Mouse (Mus musculus): ENCODE measurements around the gene Iqcn. TPM values are rescaled to one million over a fixed set of nuclear protein-coding genes. Genes with fewer than 3 reads are reported as not detected.

Iqcn gene
- polyA plus RNA-seq, 1 experiment from 2014 or later = 0.07 TPM

DNA sequence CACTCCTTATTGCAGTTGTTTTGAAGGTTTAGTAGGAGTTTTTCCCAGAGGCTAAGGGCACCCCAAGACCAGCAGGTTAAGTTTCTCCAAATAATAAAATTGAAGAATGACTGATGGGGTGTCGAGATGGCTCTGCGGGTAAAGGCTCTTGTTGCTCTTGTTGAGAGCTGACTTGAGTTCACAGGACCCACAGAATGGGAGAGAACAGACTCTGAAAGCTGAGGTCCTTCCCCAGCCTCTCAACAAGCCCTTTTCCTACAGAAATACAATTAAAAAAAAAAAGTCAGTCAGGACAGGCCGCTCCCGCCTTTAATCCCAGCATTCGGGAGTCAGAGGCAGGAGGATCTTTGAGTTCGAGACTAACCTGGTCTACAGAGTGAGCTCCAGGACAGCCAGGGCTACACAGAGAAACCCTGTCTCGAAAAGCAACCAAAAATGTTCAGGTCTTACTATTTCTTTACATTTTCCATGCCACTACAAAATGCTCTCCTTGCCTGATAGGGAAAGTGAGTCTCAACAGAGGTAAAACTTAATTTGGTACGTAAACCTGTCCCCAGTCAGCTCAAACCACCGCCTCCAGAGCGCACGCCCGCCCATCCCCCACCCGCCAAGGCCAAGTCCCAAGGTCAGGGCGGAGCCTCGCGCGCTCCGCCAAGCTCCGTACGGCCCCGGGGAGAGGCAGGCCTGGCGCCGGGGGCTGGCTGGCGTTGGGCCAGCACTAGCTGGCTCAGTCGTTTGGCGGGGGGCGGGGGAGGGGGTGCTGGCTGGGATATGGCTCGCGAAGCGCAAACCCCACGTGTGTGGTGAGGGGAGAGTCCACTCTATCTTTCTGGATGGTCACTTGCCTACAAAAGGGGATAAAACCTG lies 7.0 kb upstream of the Iqcn start:
- Histone ChIP-seq H3K4me2 (peak overlapping the region; percentile 64), H3K4me3 (peak overlapping the region; percentile 26), H3K9me3 (no peaks in the 10 kb centered on the region), H3K36me3 (0 out of 2 replicates have a peak, but pooled peaks cover 3% of the 10 kb centered on the region), H3K27me3 (no peaks in the 10 kb centered on the region), H3K9ac (peak overlapping the region; percentile 59), H3K27ac (peak overlapping the region; percentile 99), H3K4me1 (peaks cover 55% of the 10 kb centered on the region)
- 4% methylated on average over 31 of the region's 31 CpGs for WGBS
- ATAC-seq (ENCODE audit: insufficient number of reproducible peaks, insufficient read depth, low FRiP score, low TSS enrichment, low read depth) = no peak

DNA sequence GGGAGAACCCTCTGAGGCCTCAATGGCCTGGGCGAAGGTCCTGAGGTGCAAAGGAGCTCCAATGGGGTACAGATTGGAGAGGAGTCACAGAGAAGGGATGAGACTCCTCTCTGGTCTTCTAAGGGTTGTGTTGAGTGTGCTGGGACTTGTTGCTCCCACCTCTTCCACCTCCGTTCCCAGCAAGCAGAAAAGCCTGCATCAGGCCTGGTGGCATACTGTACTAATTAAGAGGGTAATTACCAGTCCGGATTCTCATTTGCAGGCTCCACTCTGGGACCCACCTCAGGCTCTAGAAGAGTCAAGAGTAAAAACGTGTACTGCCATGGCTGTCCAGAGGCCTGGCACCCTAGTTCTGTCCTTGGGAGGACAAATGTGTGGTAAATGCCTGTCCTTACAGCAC lies 6.3 kb upstream of the Iqcn start:
- no peak for ATAC-seq (ENCODE audit: insufficient number of reproducible peaks, insufficient read depth, low FRiP score, low TSS enrichment, low read depth)
- peak overlapping the region; percentile 99 for H3K27ac ChIP-seq
- no peaks in the 10 kb centered on the region for H3K9me3 ChIP-seq
- no peaks in the 10 kb centered on the region for H3K27me3 ChIP-seq
- H3K9ac ChIP-seq = peak overlapping the region; percentile 59
- H3K36me3 ChIP-seq = 0 out of 2 replicates have a peak, but pooled peaks cover 6% of the 10 kb centered on the region
- WGBS = 26% methylated on average over 4 of the region's 4 CpGs
- H3K4me2 ChIP-seq = peak overlapping the region; percentile 64
- H3K4me1 ChIP-seq = peaks cover 56% of the 10 kb centered on the region
- H3K4me3 ChIP-seq = peak overlapping the region; percentile 26; the same call in 1 of the 2 replicates

DNA sequence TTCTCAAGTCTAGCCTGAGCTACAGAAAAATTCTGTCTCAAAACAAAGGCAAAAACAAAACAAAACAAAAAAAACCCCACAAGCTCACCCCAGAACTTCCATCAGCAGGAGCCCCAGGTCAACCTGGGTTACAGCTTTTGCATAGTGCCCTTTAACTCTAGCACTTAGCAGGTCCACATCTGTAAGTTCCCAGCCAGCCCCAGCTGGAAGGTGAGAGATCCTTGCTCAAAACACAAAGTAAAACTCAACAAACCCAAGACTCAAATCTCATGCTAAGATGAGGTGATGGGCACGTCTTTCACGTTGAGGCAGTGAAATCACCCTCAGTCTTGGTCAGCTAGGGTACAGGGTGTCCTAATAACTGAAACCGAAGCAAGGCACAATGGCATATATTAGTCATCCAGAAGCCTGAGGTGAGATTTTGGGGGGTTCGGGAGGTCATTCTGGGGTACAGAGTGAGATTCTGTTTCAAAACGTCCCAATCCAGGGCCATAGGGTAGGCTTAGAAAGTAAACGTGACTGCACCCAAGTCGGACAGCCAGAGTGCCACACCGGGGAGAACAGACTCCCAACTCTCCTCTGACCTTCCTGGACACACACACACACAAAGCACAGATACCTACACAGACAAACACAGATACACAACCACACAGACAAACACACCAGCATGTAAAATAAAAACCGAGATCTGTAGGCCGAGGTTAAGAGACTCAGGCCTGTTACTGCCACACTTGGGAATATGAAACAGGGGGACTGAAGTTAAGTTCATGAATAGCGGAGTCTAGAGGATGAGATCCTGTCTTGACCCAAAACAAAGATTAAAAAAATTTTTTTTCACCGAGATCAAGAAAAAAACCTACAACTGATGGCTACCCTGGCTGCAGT lies 5.6 kb upstream of the Iqcn start:
- H3K9ac ChIP-seq = peak overlapping the region; percentile 98; the same call in 1 of the 2 replicates
- peaks cover 8% of the 10 kb centered on the region; the same call in 1 of the 2 replicates for H3K36me3 ChIP-seq
- H3K27me3 ChIP-seq = no peaks in the 10 kb centered on the region
- H3K4me1 ChIP-seq = peaks cover 58% of the 10 kb centered on the region
- H3K27ac ChIP-seq = peak overlapping the region; percentile 99
- WGBS = 66% methylated on average over 12 of the region's 12 CpGs
- no peak for ATAC-seq (ENCODE audit: insufficient number of reproducible peaks, insufficient read depth, low FRiP score, low TSS enrichment, low read depth)
- H3K4me2 ChIP-seq = peak overlapping the region; percentile 64
- H3K4me3 ChIP-seq = peak overlapping the region; percentile 74
- no peaks in the 10 kb centered on the region for H3K9me3 ChIP-seq

DNA sequence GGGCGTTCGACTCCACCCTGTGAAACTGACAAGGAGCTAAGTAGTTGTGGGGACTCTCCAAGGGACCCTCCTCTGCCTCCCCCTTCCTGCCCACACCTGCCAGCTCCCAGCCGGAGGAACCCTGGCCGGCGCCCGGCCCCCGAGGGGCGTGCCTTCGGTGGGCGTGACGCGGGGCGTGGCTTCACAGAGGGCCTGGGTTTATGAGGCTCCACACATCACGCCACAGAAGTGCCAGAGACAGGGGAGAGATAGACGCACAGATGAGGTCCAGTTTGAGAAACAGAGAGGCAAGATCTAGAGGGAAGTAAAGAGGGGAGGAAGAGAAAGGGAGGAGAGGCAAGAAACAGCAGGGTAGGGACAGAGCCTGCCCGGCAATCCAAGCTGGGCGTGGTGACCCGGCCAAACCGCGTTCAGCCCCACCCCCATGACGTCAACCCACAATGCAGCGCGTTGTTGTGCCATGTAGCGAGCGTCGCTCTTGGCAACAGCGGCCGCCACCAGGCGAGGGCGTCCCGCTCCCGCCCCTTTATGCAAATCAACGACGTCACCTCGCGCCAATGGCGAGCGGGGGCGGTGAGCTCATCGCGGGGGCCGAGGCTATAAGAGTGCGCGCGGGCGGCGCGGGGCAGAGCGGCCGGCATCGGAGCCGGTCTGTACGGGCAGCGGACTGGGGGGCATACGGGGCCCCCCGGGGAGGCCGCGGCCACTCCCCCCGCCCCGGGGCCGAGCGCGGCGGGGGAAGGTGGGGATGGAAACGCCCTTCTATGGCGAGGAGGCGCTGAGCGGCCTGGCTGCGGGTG lies 4.7 kb upstream of the Iqcn start, which contains the start of gene Jund:
Jund (plus strand) TSS at position 640 of the 800 bp plus-strand sequence.
- H3K4me2 ChIP-seq = peak within 1 kb of the TSS; percentile 60
- no peaks in the 10 kb centered on the region for H3K27me3 ChIP-seq
- ATAC-seq (ENCODE audit: insufficient number of reproducible peaks, insufficient read depth, low FRiP score, low TSS enrichment, low read depth) = peak; percentile 88
- no peaks in the 10 kb centered on the region for H3K9me3 ChIP-seq
- peak within 1 kb of the TSS; percentile 99 for H3K27ac ChIP-seq
- under 1% methylated on average over 69 of the region's 69 CpGs for WGBS
- H3K4me1 ChIP-seq = peaks cover 58% of the 10 kb centered on the region
- peak within 1 kb of the TSS; percentile 98 for H3K9ac ChIP-seq
- H3K4me3 ChIP-seq = peak within 1 kb of the TSS; percentile 74
- H3K36me3 ChIP-seq = peaks cover 17% of the 10 kb centered on the region; the same call in 1 of the 2 replicates

DNA sequence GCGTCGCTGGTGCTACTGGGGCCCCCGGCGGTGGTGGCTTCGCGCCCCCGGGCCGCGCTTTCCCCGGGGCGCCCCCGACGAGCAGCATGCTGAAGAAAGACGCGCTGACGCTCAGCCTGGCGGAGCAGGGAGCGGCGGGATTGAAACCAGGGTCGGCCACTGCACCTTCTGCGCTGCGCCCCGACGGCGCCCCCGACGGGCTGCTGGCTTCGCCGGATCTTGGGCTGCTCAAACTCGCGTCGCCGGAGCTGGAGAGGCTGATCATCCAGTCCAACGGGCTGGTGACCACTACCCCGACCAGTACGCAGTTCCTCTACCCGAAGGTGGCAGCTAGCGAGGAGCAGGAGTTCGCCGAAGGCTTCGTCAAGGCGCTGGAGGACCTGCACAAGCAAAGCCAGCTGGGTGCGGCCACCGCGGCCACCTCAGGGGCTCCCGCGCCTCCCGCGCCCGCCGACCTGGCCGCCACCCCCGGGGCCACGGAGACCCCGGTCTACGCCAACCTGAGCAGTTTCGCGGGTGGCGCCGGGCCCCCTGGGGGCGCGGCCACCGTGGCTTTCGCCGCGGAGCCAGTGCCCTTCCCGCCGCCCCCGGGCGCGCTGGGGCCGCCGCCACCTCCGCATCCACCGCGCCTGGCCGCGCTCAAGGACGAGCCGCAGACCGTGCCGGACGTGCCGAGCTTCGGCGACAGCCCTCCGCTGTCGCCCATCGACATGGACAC lies 4.0 kb upstream of the Iqcn start:
- Histone ChIP-seq H3K9ac (peak overlapping the region; percentile 98), H3K4me2 (peak overlapping the region; percentile 60), H3K27ac (peak overlapping the region; percentile 99), H3K27me3 (no peaks in the 10 kb centered on the region), H3K9me3 (no peaks in the 10 kb centered on the region), H3K36me3 (peaks cover 23% of the 10 kb centered on the region), H3K4me3 (peak overlapping the region; percentile 74), H3K4me1 (peaks cover 55% of the 10 kb centered on the region)
- under 1% methylated on average over 87 of the region's 89 CpGs for WGBS
- ATAC-seq (ENCODE audit: insufficient number of reproducible peaks, insufficient read depth, low FRiP score, low TSS enrichment, low read depth) = no peak

DNA sequence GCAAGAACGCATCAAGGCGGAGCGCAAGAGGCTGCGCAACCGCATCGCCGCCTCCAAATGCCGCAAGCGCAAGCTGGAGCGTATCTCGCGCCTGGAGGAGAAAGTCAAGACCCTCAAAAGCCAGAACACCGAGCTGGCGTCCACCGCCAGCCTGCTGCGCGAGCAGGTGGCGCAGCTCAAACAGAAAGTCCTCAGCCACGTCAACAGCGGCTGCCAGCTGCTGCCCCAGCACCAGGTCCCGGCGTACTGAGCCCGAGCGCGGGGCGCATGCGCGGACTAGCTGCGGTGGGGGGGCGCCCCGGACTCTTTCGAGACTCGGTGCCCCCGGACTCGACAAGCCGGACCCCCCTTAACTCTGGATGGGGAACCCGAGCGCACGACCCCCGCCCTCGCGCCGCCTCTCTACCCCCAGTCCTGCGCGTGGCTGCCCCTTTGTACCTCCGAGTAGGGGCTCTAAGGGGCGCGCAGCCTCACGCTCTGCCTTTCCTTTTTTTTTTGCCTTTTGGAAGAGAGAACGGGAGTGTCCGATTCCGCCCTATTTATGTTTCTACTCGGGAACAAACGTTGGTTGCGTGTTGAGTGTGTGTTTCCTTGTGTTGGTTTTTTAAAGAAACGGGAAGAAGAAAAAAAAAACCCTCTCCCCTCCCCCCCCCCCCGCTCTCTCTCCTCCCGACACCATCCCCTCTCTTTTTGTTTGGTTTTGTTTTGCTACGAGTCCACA lies 3.3 kb upstream of the Iqcn start:
- Histone ChIP-seq H3K36me3 (peaks cover 23% of the 10 kb centered on the region), H3K4me2 (peak overlapping the region; percentile 60), H3K9me3 (no peaks in the 10 kb centered on the region), H3K4me1 (peaks cover 54% of the 10 kb centered on the region), H3K27ac (peak overlapping the region; percentile 99), H3K27me3 (no peaks in the 10 kb centered on the region), H3K9ac (peak overlapping the region; percentile 98), H3K4me3 (peak overlapping the region; percentile 74)
- ATAC-seq (ENCODE audit: insufficient number of reproducible peaks, insufficient read depth, low FRiP score, low TSS enrichment, low read depth) = no peak
- under 1% methylated on average over 59 of the region's 59 CpGs for WGBS

DNA sequence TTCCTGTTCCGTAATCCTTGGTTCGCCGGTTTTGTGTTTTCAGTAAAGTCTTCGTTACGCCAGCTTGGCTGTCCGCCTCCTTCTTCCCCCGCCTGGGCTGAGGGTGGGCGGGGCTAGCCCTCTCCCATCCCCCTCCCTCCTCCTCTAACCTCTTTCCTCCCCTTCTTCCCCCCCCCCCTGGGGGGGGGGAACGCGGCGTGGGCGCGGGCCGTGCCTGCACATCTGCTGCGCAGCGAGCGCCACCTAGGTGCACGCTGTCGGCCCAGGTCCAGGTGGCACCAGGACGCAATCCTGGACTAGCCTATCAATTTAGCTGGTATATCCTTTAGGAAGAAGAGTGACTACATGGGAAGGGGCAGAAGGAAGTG lies 2.7 kb upstream of the Iqcn start:
- H3K4me2 ChIP-seq = peak overlapping the region; percentile 60
- under 1% methylated on average over 20 of the region's 20 CpGs for WGBS
- no peaks in the 10 kb centered on the region for H3K27me3 ChIP-seq
- H3K9me3 ChIP-seq = no peaks in the 10 kb centered on the region
- 0 out of 2 replicates have a peak, but pooled peaks have one; percentile 6 for ATAC-seq (ENCODE audit: insufficient number of reproducible peaks, insufficient read depth, low FRiP score, low TSS enrichment, low read depth)
- peaks cover 23% of the 10 kb centered on the region for H3K36me3 ChIP-seq
- peak overlapping the region; percentile 98 for H3K9ac ChIP-seq
- H3K4me1 ChIP-seq = peaks cover 49% of the 10 kb centered on the region
- peak overlapping the region; percentile 74 for H3K4me3 ChIP-seq
- peak overlapping the region; percentile 99 for H3K27ac ChIP-seq

DNA sequence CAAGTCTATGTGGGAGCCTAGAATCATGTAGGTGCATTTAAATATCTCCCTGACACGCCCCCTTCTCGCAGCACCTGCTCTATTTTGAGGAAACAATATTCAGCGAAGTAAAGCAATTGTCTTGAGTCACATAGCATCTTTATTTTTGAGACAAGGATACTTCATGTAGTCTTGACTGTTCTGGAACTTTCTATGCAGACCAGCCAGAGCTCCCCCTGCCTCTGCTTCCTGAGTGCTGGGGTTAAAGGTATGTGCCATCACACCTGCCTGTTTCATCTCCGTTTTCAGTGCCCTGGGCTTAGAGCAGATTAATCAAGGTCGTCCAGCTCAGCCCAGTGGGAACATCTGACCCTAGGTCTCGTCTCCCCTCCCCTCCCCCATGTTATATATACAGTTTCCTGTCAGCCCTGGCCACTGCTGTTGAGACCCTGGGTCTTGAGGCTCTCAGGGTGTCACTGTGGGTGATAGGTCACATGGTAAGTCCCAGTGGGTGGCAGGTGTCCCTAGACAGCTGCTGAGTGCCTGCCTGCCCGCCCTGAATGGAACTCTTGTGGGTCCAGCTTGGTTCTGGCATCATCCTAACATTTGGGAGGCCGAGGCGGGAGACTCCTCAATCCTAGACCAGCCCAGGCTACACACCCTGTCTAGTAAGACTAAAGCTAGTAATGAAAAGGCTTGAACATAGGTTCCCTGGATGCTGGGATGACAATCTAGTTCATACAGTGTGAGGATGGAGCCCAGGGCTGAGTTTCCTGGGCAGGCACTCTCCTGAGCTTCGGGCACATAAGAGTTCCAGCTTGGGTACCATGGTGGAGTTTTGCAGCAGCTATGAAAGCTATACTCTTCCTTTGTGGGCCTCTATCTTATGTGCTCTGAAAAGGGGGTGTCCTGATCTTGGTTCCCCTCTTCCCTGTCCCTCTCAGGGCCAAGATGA lies 1.9 kb upstream of the Iqcn start:
- Histone ChIP-seq H3K27ac (peak overlapping the region; percentile 99), H3K4me2 (peak overlapping the region; percentile 60), H3K27me3 (no peaks in the 10 kb centered on the region), H3K4me1 (peaks cover 41% of the 10 kb centered on the region), H3K9me3 (no peaks in the 10 kb centered on the region), H3K9ac (peak overlapping the region; percentile 98), H3K4me3 (peak overlapping the region; percentile 74), H3K36me3 (peaks cover 23% of the 10 kb centered on the region)
- ATAC-seq (ENCODE audit: insufficient number of reproducible peaks, insufficient read depth, low FRiP score, low TSS enrichment, low read depth) = no peak
- 51% methylated on average over 10 of the region's 10 CpGs for WGBS
